Mouse (Mus musculus) T-cell, adult 2 months (primary cell): ENCODE measurements around the gene Serpinf2.

Experiments
- DNase-seq: peaks from one replicate; pipeline ENCODE4 v3.0.0; 2022; ENCODE audit warnings: low spot score

Gene Serpinf2

GRCm38 (mm10) chr11:75429019-75429705, 10.2 kb downstream of the Serpinf2 start:
- peak; percentile 68 for DNase-seq

- DNase-seq, result no peak
Measured at GRCm38 (mm10) chr11:75424459-75424858, 14.9 kb downstream of the Serpinf2 start.

- no peak for DNase-seq
Measured at GRCm38 (mm10) chr11:75424033-75424432, 15.4 kb downstream of the Serpinf2 start.

GRCm38 (mm10) chr11:75423091-75423490, 16.3 kb downstream of the Serpinf2 start:
- no peak for DNase-seq

- DNase-seq, result no peak
Measured at GRCm38 (mm10) chr11:75422013-75422792, 17.2 kb downstream of the Serpinf2 start, which contains the start of gene Serpinf1. Gene Serpinf1, minus strand, starts transcription at chr11:75422701.

GRCm38 (mm10) chr11:75421375-75422012, 17.9 kb downstream of the Serpinf2 start:
- no peak for DNase-seq

GRCm38 (mm10) chr11:75420810-75421374, 18.5 kb downstream of the Serpinf2 start:
- no peak for DNase-seq

GRCm38 (mm10) chr11:75420037-75420436, 19.4 kb downstream of the Serpinf2 start:
- no peak for DNase-seq

GRCm38 (mm10) chr11:75415994-75416393, 23.4 kb downstream of the Serpinf2 start:
- DNase-seq, result no peak

GRCm38 (mm10) chr11:75415096-75415495, 24.3 kb downstream of the Serpinf2 start:
- DNase-seq, result no peak

- DNase-seq, result peak; percentile 16
Measured at GRCm38 (mm10) chr11:75410591-75410990, 28.8 kb downstream of the Serpinf2 start.

- no peak for DNase-seq
Measured at GRCm38 (mm10) chr11:75409679-75410575, 29.5 kb downstream of the Serpinf2 start.

GRCm38 (mm10) chr11:75406865-75407264, 32.5 kb downstream of the Serpinf2 start:
- DNase-seq, result peak; percentile 57

- no peak for DNase-seq
Measured at GRCm38 (mm10) chr11:75406104-75406503, 33.3 kb downstream of the Serpinf2 start.

- DNase-seq, result no peak
Measured at GRCm38 (mm10) chr11:75404801-75405200, 34.6 kb downstream of the Serpinf2 start.

- no peak for DNase-seq
Measured at GRCm38 (mm10) chr11:75403301-75404052, 35.9 kb downstream of the Serpinf2 start.

GRCm38 (mm10) chr11:75402271-75402690, 37.1 kb downstream of the Serpinf2 start:
- DNase-seq, result no peak

- DNase-seq, result no peak
Measured at GRCm38 (mm10) chr11:75400099-75400498, 39.3 kb downstream of the Serpinf2 start.

GRCm38 (mm10) chr11:75399411-75399841, 40.0 kb downstream of the Serpinf2 start:
- no peak for DNase-seq

- no peak for DNase-seq
Measured at GRCm38 (mm10) chr11:75397452-75397851, 41.9 kb downstream of the Serpinf2 start.

- no peak for DNase-seq
Measured at GRCm38 (mm10) chr11:75395611-75396010, 43.8 kb downstream of the Serpinf2 start.
